Comparison of ENCODE assay signal across 18 mouse cellular contexts in genomic region chr6:31183127-31183526, GRCm38 (mm10).
DNase-seq lines count a peak whose midpoint lies in the region; ATAC-seq lines count a peak whose summit lies in the region.
"Had no signal": no experiment of that assay in that cellular context is flagged by ENCODE, and none has a peak within 500 bp of the region (broad histone marks: within the 10 kb centered on the region; RNA-seq: fewer than 3 reads in every experiment).

No protein-coding gene starts in this region.

- no peak overlapping the region for H3K27ac ChIP-seq in heart, embryonic 10.5 days
- H3K27ac ChIP-seq in liver, embryonic 13.5 days, result no peak overlapping the region
- H3K27ac ChIP-seq: midbrain, embryonic 15.5 days; neural tube, embryonic 12.5 days; stomach, embryonic 15.5 days had no signal

- H3K4me1 ChIP-seq in heart, embryonic 10.5 days, result peaks cover 9% of the 10 kb centered on the region; the same call in 1 of the 2 replicates
- H3K4me1 ChIP-seq in liver, embryonic 13.5 days (replicated peaks), result peaks cover 19% of the 10 kb centered on the region
- H3K4me1 ChIP-seq: midbrain, embryonic 15.5 days; neural tube, embryonic 12.5 days; stomach, embryonic 15.5 days had no signal

- no peak overlapping the region for H3K4me3 ChIP-seq in heart, embryonic 10.5 days
- no peak overlapping the region for H3K4me3 ChIP-seq in liver, embryonic 13.5 days (replicated peaks)
- H3K4me3 ChIP-seq: midbrain, embryonic 15.5 days; neural tube, embryonic 12.5 days; stomach, embryonic 15.5 days had no signal

- H3K4me2 ChIP-seq in liver, embryonic 13.5 days, result no peak overlapping the region
- H3K4me2 ChIP-seq: midbrain, embryonic 15.5 days; neural tube, embryonic 12.5 days; stomach, embryonic 15.5 days had no signal

- H3K9me3 ChIP-seq in heart, embryonic 10.5 days, result no peaks in the 10 kb centered on the region
- no peaks in the 10 kb centered on the region for H3K9me3 ChIP-seq in liver, embryonic 13.5 days (replicated peaks)
- H3K9me3 ChIP-seq: midbrain, embryonic 15.5 days; neural tube, embryonic 12.5 days; stomach, embryonic 15.5 days had no signal

- 0 out of 2 replicates have a peak, but pooled peaks have one; percentile 36 for ATAC-seq in erythroblast, adult 5-6 weeks (replicated peaks; ENCODE audit: low FRiP score, poor library complexity, severe bottlenecking)
- peak; percentile 87 for ATAC-seq in liver, embryonic 13.5 days (ENCODE audit: low read depth)
- ATAC-seq in megakaryocyte-erythroid progenitor cell, adult 5-6 weeks (replicated peaks; ENCODE audit: low FRiP score, low TSS enrichment, poor library complexity, severe bottlenecking), result peak; percentile 90
- ATAC-seq: forebrain, postnatal 0 days; midbrain, embryonic 15.5 days had no signal

- 6% methylated on average over 5 of the region's 5 CpGs for WGBS in heart, embryonic 10.5 days
- 10% methylated on average over 5 of the region's 5 CpGs for WGBS in liver, embryonic 13.5 days (ENCODE audit: insufficient replicate concordance)

- H3K9ac ChIP-seq in liver, embryonic 13.5 days, result no peak overlapping the region
- H3K9ac ChIP-seq: forebrain, postnatal 0 days; midbrain, embryonic 15.5 days; neural tube, embryonic 12.5 days; stomach, embryonic 15.5 days had no signal

- H3K27me3 ChIP-seq in heart, embryonic 10.5 days (ENCODE audit: insufficient read depth, poor library complexity, severe bottlenecking), result no peaks in the 10 kb centered on the region
- no peaks in the 10 kb centered on the region for H3K27me3 ChIP-seq in liver, embryonic 13.5 days
- H3K27me3 ChIP-seq: midbrain, embryonic 15.5 days; stomach, embryonic 15.5 days had no signal

- peak; percentile 84 for DNase-seq in heart, embryonic 10.5 days (ENCODE audit: low spot score)
- DNase-seq in heart, postnatal 14 days, result no peak
- peak; percentile 59 for DNase-seq in liver, embryonic 13.5 days
- no peak for DNase-seq in frontal cortex, postnatal 36 days (ENCODE audit: low spot score in 2 of 2)
- no peak for DNase-seq in right cerebral cortex, postnatal 25 days
- DNase-seq: adrenal gland, postnatal 10 days; cerebellum, adult 8-10 months; cerebellum, postnatal 36 days; forebrain, postnatal 0 days; kidney, adult 18-20 months; lung, adult 2 months; lung, postnatal 36 days; thymus, postnatal 4 days had no signal

- intact Hi-C loops in heart, postnatal 14 days (cut with DNase I), result no loop called here

- H3K36me3 ChIP-seq in heart, embryonic 10.5 days, result no peaks in the 10 kb centered on the region
- H3K36me3 ChIP-seq in liver, embryonic 13.5 days, result no peaks in the 10 kb centered on the region
- H3K36me3 ChIP-seq: midbrain, embryonic 15.5 days; neural tube, embryonic 12.5 days; stomach, embryonic 15.5 days had no signal

Comparison
In these comparisons a context has a peak if more than half of its experiments do, and no peak if none do; other contexts are left out.
1. DNase-seq: peak in heart, embryonic 10.5 days (single experiment) and liver, embryonic 13.5 days (single experiment); none in heart, postnatal 14 days (0 of 2), frontal cortex, postnatal 36 days (0 of 2) and right cerebral cortex, postnatal 25 days (single experiment).
2. ATAC-seq: peak in every context shown above with its lines; median percentile 90 in megakaryocyte-erythroid progenitor cell, adult 5-6 weeks; 87 in liver, embryonic 13.5 days; 36 in erythroblast, adult 5-6 weeks.